Mouse (Mus musculus) lung, postnatal 0 days (tissue): ENCODE data around the gene Sh3gl2.

Experiments used
- CTCF ChIP-seq: IDR thresholded peaks from 2 replicates; pipeline ENCODE4 v1.5.1; 2016; ENCODE audit warnings: antibody characterized with exemption, mild to moderate bottlenecking
- EP300 ChIP-seq: IDR thresholded peaks from 2 replicates; pipeline ENCODE4 v1.6.1; 2016; ENCODE audit warnings: antibody characterized with exemption, mild to moderate bottlenecking, control low read depth

GRCm38 (mm10) chr4:85283151-85283550 lies 78.2 kb downstream of the Sh3gl2 start:
- TF ChIP-seq EP300 (no peak), CTCF (no peak)
